Mouse (Mus musculus) adrenal gland, adult 8-10 months (tissue): Measurements from ENCODE around the gene Kdm4b. TPM values are rescaled to one million over a fixed set of nuclear protein-coding genes. Genes with fewer than 3 reads are reported as not detected.

Experiments
- DNase-seq: peaks from one replicate; pipeline ENCODE4 v3.0.0; 2022
- total RNA-seq, 4 experiments: library from RNA; stranded (reverse); gene quantifications; 2 replicates each; pipeline ENCODE4 v1.2.4; 2022

Kdm4b gene
- total RNA-seq, 4 experiments from 2014 or later, result 36.7 to 54.1 (median 47.4) TPM

- DNase-seq, result no peak
These were observed 25.7 kb upstream of the Kdm4b start, which contains the start of gene Arrdc5 for GRCm38 (mm10) chr17:56300186-56300585. TSS of gene Arrdc5 (minus strand) at chr17:56300286.

- no peak for DNase-seq
These were observed 23.4 kb upstream of the Kdm4b start for GRCm38 (mm10) chr17:56302363-56302996.

- peak; percentile 71 for DNase-seq
These were observed 22.6 kb upstream of the Kdm4b start, which contains the start of gene Uhrf1 for GRCm38 (mm10) chr17:56303160-56303846. TSS of gene Uhrf1 (plus strand) at chr17:56303321.

GRCm38 (mm10) chr17:56303847-56304586, 21.8 kb upstream of the Kdm4b start:
- DNase-seq, result peak; percentile 91

- DNase-seq, result no peak
These were observed 21.1 kb upstream of the Kdm4b start for GRCm38 (mm10) chr17:56304718-56305117.

- DNase-seq, result no peak
These were observed 20.7 kb upstream of the Kdm4b start for GRCm38 (mm10) chr17:56305156-56305555.

GRCm38 (mm10) chr17:56305826-56306225, 20.0 kb upstream of the Kdm4b start:
- DNase-seq, result no peak

GRCm38 (mm10) chr17:56308088-56308487, 17.8 kb upstream of the Kdm4b start:
- DNase-seq, result no peak

- DNase-seq, result no peak
These were observed 16.5 kb upstream of the Kdm4b start for GRCm38 (mm10) chr17:56309191-56309945.

GRCm38 (mm10) chr17:56324419-56324818, 1.4 kb upstream of the Kdm4b start:
- no peak for DNase-seq

GRCm38 (mm10) chr17:56326153-56327147, 588 bp downstream of the Kdm4b start:
- DNase-seq, result no peak

GRCm38 (mm10) chr17:56329267-56329666, 3.4 kb downstream of the Kdm4b start:
- peak; percentile 52 for DNase-seq

GRCm38 (mm10) chr17:56330345-56330744, 4.5 kb downstream of the Kdm4b start:
- no peak for DNase-seq

- no peak for DNase-seq
These were observed 5.4 kb downstream of the Kdm4b start for GRCm38 (mm10) chr17:56331256-56331655.

- DNase-seq, result no peak
These were observed 7.1 kb downstream of the Kdm4b start for GRCm38 (mm10) chr17:56332987-56333386.

- no peak for DNase-seq
These were observed 11.3 kb downstream of the Kdm4b start for GRCm38 (mm10) chr17:56337190-56337589.

GRCm38 (mm10) chr17:56337791-56338190, 11.9 kb downstream of the Kdm4b start:
- no peak for DNase-seq

GRCm38 (mm10) chr17:56338909-56339308, 13.0 kb downstream of the Kdm4b start:
- DNase-seq, result no peak

- no peak for DNase-seq
These were observed 14.9 kb downstream of the Kdm4b start for GRCm38 (mm10) chr17:56340717-56341116.

- DNase-seq, result no peak
These were observed 17.6 kb downstream of the Kdm4b start for GRCm38 (mm10) chr17:56343466-56343865.

GRCm38 (mm10) chr17:56345364-56345763, 19.5 kb downstream of the Kdm4b start:
- no peak for DNase-seq
